Mouse (Mus musculus): ENCODE measurements around the gene Gzmk. TPM values are rescaled to one million over a fixed set of nuclear protein-coding genes. Genes with fewer than 3 reads are reported as not detected.

The Gzmk gene
- total and polyA plus RNA-seq, 2 experiments from 2014 or later = not detected

DNA sequence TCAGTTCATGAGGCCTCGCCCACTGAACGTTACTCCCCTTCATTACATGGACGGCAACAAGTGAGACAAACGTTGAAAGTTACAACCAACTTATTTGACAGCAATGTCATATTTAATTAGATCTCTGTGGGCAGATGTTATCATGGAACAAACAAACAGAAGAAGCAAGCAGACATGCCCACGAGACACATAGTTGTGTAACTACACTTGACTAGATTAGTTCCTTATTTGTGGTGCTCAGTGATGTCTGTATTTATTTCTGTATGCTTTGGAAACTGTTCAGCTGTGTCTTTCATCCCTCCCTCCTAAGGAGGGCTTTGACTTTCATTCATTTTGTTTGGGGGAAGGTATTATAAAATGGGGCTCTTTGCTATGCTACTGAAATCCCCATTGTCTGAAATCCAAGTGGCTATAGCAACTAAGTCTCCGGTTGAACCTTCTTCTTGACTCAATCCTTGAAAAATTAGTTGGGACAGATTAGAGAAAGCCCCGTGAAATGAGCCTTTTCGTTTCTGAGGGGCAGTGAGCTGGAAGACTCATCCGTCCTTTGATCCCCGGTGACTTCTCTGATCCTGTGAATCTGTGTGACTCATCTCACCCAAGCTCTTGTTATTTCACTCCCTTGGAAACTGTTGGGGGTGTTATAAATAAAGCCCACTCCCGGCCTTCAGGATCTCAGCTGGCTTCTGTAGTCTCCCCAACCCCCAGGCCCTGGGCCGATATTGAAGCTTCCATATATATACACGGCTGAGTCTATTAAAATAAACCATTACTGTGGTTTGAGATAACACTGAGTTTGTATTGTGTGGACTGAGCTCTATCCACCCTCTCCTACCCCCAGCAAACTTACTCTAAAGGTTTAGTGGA lies 28.7 kb downstream of the Gzmk start:
- Histone ChIP-seq H3K4me2 (ENCODE audit: low read depth, low read length) (no peak overlapping the region), H3K4me1 (ENCODE audit: control insufficient read depth, insufficient read depth) (no peaks in the 10 kb centered on the region), H3K9ac (replicated peaks; ENCODE audit: low read depth, low read length) (no peak overlapping the region), H3K27me3 (ENCODE audit: control insufficient read depth, insufficient read depth, low read length) (no peaks in the 10 kb centered on the region), H3K36me3 (replicated peaks; ENCODE audit: control insufficient read depth, insufficient read depth, low read length) (no peaks in the 10 kb centered on the region), H3K4me3 (ENCODE audit: low read depth, low read length) (no peak overlapping the region), H3K27ac (ENCODE audit: low read depth) (no peak overlapping the region), H3K9me3 (replicated peaks; ENCODE audit: control insufficient read depth, low read length) (no peaks in the 10 kb centered on the region)
- no peak for DNase-seq (ENCODE audit: low spot score)
- TF ChIP-seq CTCF (IDR thresholded peaks at IDR 0.05; ENCODE audit: low read depth) = no peak
- no peak for TF ChIP-seq EP300 (IDR thresholded peaks at IDR 0.05; ENCODE audit: low read depth)
- ATAC-seq (ENCODE audit: insufficient read depth, low read depth) = no peak
- 67% methylated on average over 13 of the region's 13 CpGs for WGBS

DNA sequence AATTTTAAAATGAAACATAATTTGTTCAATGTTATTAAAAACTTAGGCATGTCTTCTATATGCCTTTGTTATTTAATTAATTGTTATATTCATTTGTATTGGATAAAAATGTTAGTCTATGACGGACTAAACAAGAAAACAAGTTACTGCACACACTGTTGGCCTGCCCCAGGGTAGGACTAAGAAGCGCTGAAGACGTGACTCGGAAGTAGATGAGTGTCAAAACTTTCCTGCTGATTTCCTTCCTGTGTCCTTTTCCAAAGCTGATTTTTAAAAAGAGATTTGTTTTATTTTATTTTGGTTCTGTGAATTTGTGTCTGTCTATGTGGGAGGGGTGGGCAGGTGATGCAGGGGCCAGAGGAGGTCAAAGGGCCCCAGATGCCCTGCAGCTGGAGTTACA lies 42.0 kb downstream of the Gzmk start:
- WGBS = 80% methylated on average over 4 of the region's 4 CpGs
- Histone ChIP-seq H3K27me3 (ENCODE audit: control insufficient read depth, insufficient read depth, low read length) (no peaks in the 10 kb centered on the region), H3K4me3 (ENCODE audit: low read depth, low read length) (no peak overlapping the region), H3K4me2 (ENCODE audit: low read depth, low read length) (no peak overlapping the region), H3K9ac (replicated peaks; ENCODE audit: low read depth, low read length) (no peak overlapping the region), H3K4me1 (ENCODE audit: control insufficient read depth, insufficient read depth) (no peaks in the 10 kb centered on the region), H3K27ac (ENCODE audit: low read depth) (no peak overlapping the region), H3K9me3 (replicated peaks; ENCODE audit: control insufficient read depth, low read length) (no peaks in the 10 kb centered on the region), H3K36me3 (replicated peaks; ENCODE audit: control insufficient read depth, insufficient read depth, low read length) (no peaks in the 10 kb centered on the region)
- DNase-seq (ENCODE audit: low spot score) = no peak
- ATAC-seq (ENCODE audit: insufficient read depth, low read depth) = no peak
- TF ChIP-seq EP300 (IDR thresholded peaks at IDR 0.05; ENCODE audit: low read depth) = no peak
- no peak for TF ChIP-seq CTCF (IDR thresholded peaks at IDR 0.05; ENCODE audit: low read depth)

DNA sequence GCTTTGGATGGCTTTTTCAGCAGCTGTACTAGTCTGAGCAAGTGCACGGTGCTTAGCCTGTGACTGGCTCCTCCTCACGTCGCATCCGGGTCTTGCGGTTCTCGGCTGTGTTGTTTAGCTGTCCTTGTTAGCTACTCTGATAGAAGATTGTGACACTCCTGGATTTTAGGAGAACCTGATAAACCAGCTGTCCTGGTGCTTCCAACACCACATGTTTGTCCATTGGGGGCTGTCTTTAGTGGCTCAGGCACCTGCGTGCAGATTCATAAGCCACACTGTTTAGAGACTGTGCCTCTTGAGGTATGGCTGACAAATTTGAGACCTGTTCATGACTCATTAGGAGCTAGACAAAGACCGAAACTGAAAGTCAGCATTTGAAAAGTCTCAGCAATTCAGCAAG lies 42.4 kb downstream of the Gzmk start:
- no peaks in the 10 kb centered on the region for H3K4me1 ChIP-seq (ENCODE audit: control insufficient read depth, insufficient read depth)
- no peaks in the 10 kb centered on the region for H3K9me3 ChIP-seq (replicated peaks; ENCODE audit: control insufficient read depth, low read length)
- DNase-seq (ENCODE audit: low spot score) (no peak), ATAC-seq (ENCODE audit: insufficient read depth, low read depth) (no peak)
- TF ChIP-seq CTCF (IDR thresholded peaks at IDR 0.05; ENCODE audit: low read depth) (no peak), EP300 (IDR thresholded peaks at IDR 0.05; ENCODE audit: low read depth) (no peak)
- no peaks in the 10 kb centered on the region for H3K27me3 ChIP-seq (ENCODE audit: control insufficient read depth, insufficient read depth, low read length)
- no peaks in the 10 kb centered on the region for H3K36me3 ChIP-seq (replicated peaks; ENCODE audit: control insufficient read depth, insufficient read depth, low read length)
- H3K4me2 ChIP-seq (ENCODE audit: low read depth, low read length) = no peak overlapping the region
- H3K9ac ChIP-seq (replicated peaks; ENCODE audit: low read depth, low read length) = no peak overlapping the region
- no peak overlapping the region for H3K4me3 ChIP-seq (ENCODE audit: low read depth, low read length)
- 87% methylated on average over 8 of the region's 8 CpGs for WGBS
- H3K27ac ChIP-seq (ENCODE audit: low read depth) = no peak overlapping the region

DNA sequence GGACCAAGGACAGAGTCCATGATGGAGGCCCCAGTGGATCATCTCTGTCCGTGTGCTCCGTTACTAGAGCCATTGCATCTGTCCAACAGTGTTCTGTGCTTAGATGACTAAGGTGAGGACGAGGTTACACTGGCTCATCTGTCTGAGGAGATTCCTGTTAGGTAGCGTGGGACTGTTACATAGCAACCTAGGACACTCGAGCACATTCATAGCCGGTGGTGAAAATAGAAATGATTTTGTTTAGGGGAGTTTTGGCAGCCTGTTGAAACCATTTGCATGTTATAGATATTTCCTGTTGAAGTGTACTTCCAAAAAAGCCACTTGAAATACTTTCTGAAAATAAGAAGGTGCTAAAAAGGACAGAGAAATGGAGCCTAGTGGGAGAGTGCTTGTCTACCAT lies 51.5 kb downstream of the Gzmk start:
- Histone ChIP-seq H3K27me3 (ENCODE audit: control insufficient read depth, insufficient read depth, low read length) (no peaks in the 10 kb centered on the region), H3K4me2 (ENCODE audit: low read depth, low read length) (no peak overlapping the region), H3K4me1 (ENCODE audit: control insufficient read depth, insufficient read depth) (no peaks in the 10 kb centered on the region), H3K9me3 (replicated peaks; ENCODE audit: control insufficient read depth, low read length) (no peaks in the 10 kb centered on the region), H3K9ac (replicated peaks; ENCODE audit: low read depth, low read length) (no peak overlapping the region), H3K4me3 (ENCODE audit: low read depth, low read length) (no peak overlapping the region), H3K27ac (ENCODE audit: low read depth) (no peak overlapping the region), H3K36me3 (replicated peaks; ENCODE audit: control insufficient read depth, insufficient read depth, low read length) (no peaks in the 10 kb centered on the region)
- 64% methylated on average over 6 of the region's 6 CpGs for WGBS
- ATAC-seq (ENCODE audit: insufficient read depth, low read depth) = no peak
- TF ChIP-seq CTCF (IDR thresholded peaks at IDR 0.05; ENCODE audit: low read depth) (no peak), EP300 (IDR thresholded peaks at IDR 0.05; ENCODE audit: low read depth) (no peak)
- DNase-seq (ENCODE audit: low spot score) = no peak

DNA sequence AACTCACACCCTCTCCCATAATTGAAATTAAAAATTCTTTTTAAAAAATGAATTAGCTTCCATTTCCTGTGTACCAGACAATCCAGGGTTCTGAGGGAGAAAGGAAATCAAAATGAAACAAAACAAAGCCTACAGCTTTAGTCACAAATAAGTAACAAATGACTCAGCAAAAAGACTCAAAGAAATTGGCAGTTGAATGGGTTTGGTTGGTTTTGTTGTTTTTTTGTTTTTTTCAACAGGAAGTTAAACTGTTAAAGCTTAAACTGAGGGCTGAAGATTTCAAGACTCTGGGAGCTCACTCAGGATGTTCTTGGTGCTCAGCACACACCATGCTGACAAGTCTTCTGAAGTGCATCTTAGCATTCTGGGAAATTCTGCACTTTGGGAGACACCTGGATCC lies 55.5 kb downstream of the Gzmk start:
- H3K9me3 ChIP-seq (replicated peaks; ENCODE audit: control insufficient read depth, low read length) = no peaks in the 10 kb centered on the region
- no peak overlapping the region for H3K27ac ChIP-seq (ENCODE audit: low read depth)
- TF ChIP-seq EP300 (IDR thresholded peaks at IDR 0.05; ENCODE audit: low read depth) = no peak
- TF ChIP-seq CTCF (IDR thresholded peaks at IDR 0.05; ENCODE audit: low read depth) = no peak
- no peak overlapping the region for H3K4me2 ChIP-seq (ENCODE audit: low read depth, low read length)
- H3K36me3 ChIP-seq (replicated peaks; ENCODE audit: control insufficient read depth, insufficient read depth, low read length) = no peaks in the 10 kb centered on the region
- ATAC-seq (ENCODE audit: insufficient read depth, low read depth) (no peak), DNase-seq (ENCODE audit: low spot score) (no peak)
- H3K9ac ChIP-seq (replicated peaks; ENCODE audit: low read depth, low read length) = no peak overlapping the region
- no peaks in the 10 kb centered on the region for H3K27me3 ChIP-seq (ENCODE audit: control insufficient read depth, insufficient read depth, low read length)
- H3K4me1 ChIP-seq (ENCODE audit: control insufficient read depth, insufficient read depth) = no peaks in the 10 kb centered on the region
- H3K4me3 ChIP-seq (ENCODE audit: low read depth, low read length) = no peak overlapping the region

All from heart, postnatal 0 days (tissue).